Mouse (Mus musculus) kidney, embryonic 15.5 days (tissue): ENCODE data around the gene 6330409D20Rik. TPM values are rescaled to one million over a fixed set of nuclear protein-coding genes. Genes with fewer than 3 reads are reported as not detected.

Experiments used
- ATAC-seq: fragments of 200-750 bp; cut with Nextera tagmentation; replicated peaks from 2 replicates; pipeline ENCODE4 v1.8.0; 2017; ENCODE audit warnings: moderate TSS enrichment; ENCODE audit not compliant: low FRiP score
- H3K27ac ChIP-seq: fragments of 300-500 bp; sonication (generic); 2 replicates; pipeline ENCODE4 v1.5.1; 2015; ENCODE audit warnings: mild to moderate bottlenecking, inconsistent platforms
- H3K27me3 ChIP-seq: fragments of 300-500 bp; sonication (generic); 2 replicates; pipeline ENCODE4 v1.6.1; 2015; ENCODE audit warnings: inconsistent platforms
- H3K36me3 ChIP-seq: fragments of 300-500 bp; sonication (generic); 2 replicates; pipeline ENCODE4 v1.6.1; 2015; ENCODE audit warnings: inconsistent platforms
- H3K4me1 ChIP-seq: fragments of 300-500 bp; sonication (generic); 2 replicates; pipeline ENCODE4 v1.6.1; 2015; ENCODE audit warnings: inconsistent platforms
- H3K4me2 ChIP-seq: fragments of 300-500 bp; sonication (generic); 2 replicates; pipeline ENCODE4 v1.6.1; 2015; ENCODE audit warnings: moderate library complexity, mild to moderate bottlenecking, inconsistent platforms
- H3K4me3 ChIP-seq: fragments of 300-500 bp; sonication (generic); replicated peaks from 2 replicates; pipeline ENCODE4 v1.5.1; 2015; ENCODE audit warnings: mild to moderate bottlenecking, inconsistent platforms
- H3K9ac ChIP-seq: fragments of 300-500 bp; sonication (generic); 2 replicates; pipeline ENCODE4 v1.6.1; 2015; ENCODE audit warnings: mild to moderate bottlenecking, inconsistent platforms
- H3K9me3 ChIP-seq: fragments of 300-500 bp; sonication (generic); replicated peaks from 2 replicates; pipeline ENCODE4 v1.6.1; 2016; ENCODE audit warnings: inconsistent platforms
- WGBS: fragments of 180-500 bp; shearing (Covaris S2); methylation state at CpG from one replicate; pipeline ENCODE4 v1.1.7; 2015; ENCODE audit warnings: mixed read lengths; 5-methylcytosine and 5-hydroxymethylcytosine counted together
- microRNA counts: library from miRNA; unstranded; fragments of <30 nt; microRNA quantifications from one replicate; lab custom pipeline; 2016
- microRNA-seq: library from miRNA; unstranded; fragments of <30 nt; microRNA quantifications from one replicate; pipeline ENCODE4, GENCODE M21; 2016
- polyA plus RNA-seq: library from polyadenylated mRNA; unstranded; fragments of >200 nt; fragmentation: Nextera tagmentation; extraction: Ambion mirVana; gene quantifications from 2 replicates; pipeline ENCODE4 v1.2.1, GENCODE M21; 2015

Gene 6330409D20Rik
- polyA plus RNA-seq, 1 experiment from 2014 or later, result not detected

- Histone ChIP-seq H3K27ac (no peak overlapping the region), H3K4me3 (no peak overlapping the region), H3K4me2 (no peak overlapping the region), H3K9ac (no peak overlapping the region), H3K27me3 (no peaks in the 10 kb centered on the region), H3K36me3 (peaks cover 70% of the 10 kb centered on the region), H3K4me1 (peaks cover 19% of the 10 kb centered on the region), H3K9me3 (no peaks in the 10 kb centered on the region)
- 94% methylated on average over 6 of the region's 6 CpGs for WGBS
- ATAC-seq, result no peak
These were observed 54.2 kb downstream of the 6330409D20Rik start for GRCm38 (mm10) chr2:32686640-32687039.

- WGBS, result 93% methylated on average over 3 of the region's 3 CpGs
- Histone ChIP-seq H3K36me3 (peaks cover 75% of the 10 kb centered on the region), H3K4me2 (no peak overlapping the region), H3K27me3 (no peaks in the 10 kb centered on the region), H3K27ac (no peak overlapping the region), H3K9ac (no peak overlapping the region), H3K4me3 (no peak overlapping the region), H3K4me1 (peaks cover 13% of the 10 kb centered on the region), H3K9me3 (no peaks in the 10 kb centered on the region)
- ATAC-seq, result no peak
These were observed 55.0 kb downstream of the 6330409D20Rik start for GRCm38 (mm10) chr2:32685807-32686206.

- Histone ChIP-seq H3K27me3 (no peaks in the 10 kb centered on the region), H3K36me3 (peaks cover 75% of the 10 kb centered on the region), H3K9me3 (no peaks in the 10 kb centered on the region), H3K4me2 (no peak overlapping the region), H3K4me3 (no peak overlapping the region), H3K9ac (no peak overlapping the region), H3K4me1 (peaks cover 14% of the 10 kb centered on the region), H3K27ac (no peak overlapping the region)
- ATAC-seq, result no peak
- 89% methylated on average over 15 of the region's 15 CpGs for WGBS
These were observed 56.0 kb downstream of the 6330409D20Rik start for GRCm38 (mm10) chr2:32684681-32685428.

- WGBS, result 83% methylated on average over 10 of the region's 10 CpGs
- H3K36me3 ChIP-seq, result peaks cover 78% of the 10 kb centered on the region
- no peak for ATAC-seq
These were observed 57.1 kb downstream of the 6330409D20Rik start for GRCm38 (mm10) chr2:32683701-32684100.

GRCm38 (mm10) chr2:32682721-32683417 is 57.9 kb downstream of the 6330409D20Rik start:
- WGBS, result 80% methylated on average over 14 of the region's 14 CpGs
- no peaks in the 10 kb centered on the region for H3K27me3 ChIP-seq
- no peaks in the 10 kb centered on the region for H3K9me3 ChIP-seq
- H3K4me2 ChIP-seq, result no peak overlapping the region
- peaks cover 72% of the 10 kb centered on the region for H3K36me3 ChIP-seq
- H3K4me3 ChIP-seq, result no peak overlapping the region
- ATAC-seq, result no peak
- peaks cover 15% of the 10 kb centered on the region for H3K4me1 ChIP-seq
- no peak overlapping the region for H3K9ac ChIP-seq
- 0 out of 2 replicates have a peak overlapping the region, but pooled peaks have one; percentile 41 for H3K27ac ChIP-seq

More at GRCm38 (mm10) chr2:32683701-32684100, 57.1 kb downstream of the 6330409D20Rik start:
- H3K9ac ChIP-seq, result no peak overlapping the region
- H3K27ac ChIP-seq, result no peak overlapping the region
- no peak overlapping the region for H3K4me2 ChIP-seq
- H3K9me3 ChIP-seq, result no peaks in the 10 kb centered on the region
- H3K4me1 ChIP-seq, result peaks cover 15% of the 10 kb centered on the region
- H3K27me3 ChIP-seq, result no peaks in the 10 kb centered on the region
- H3K4me3 ChIP-seq, result no peak overlapping the region

MicroRNAs within 50 kb of the gene (microRNA counts, 519-probe panel; counts per million panel counts)
- 2,347 counts per million, percentile 32 among the panel's probes with 10 or more counts for microRNA mmu-miR-2861 (lab: Ali Mortazavi, UCI)

Small RNAs within 50 kb of the gene (microRNA-seq; reads per million reads assigned to microRNA genes)
- gene Mir2861 (not detected), gene Mir3960 (not detected), gene Mir8093 (not detected)

Other genes starting within 250 kb of the 6330409D20Rik start
- gene Fam102a, start 205.7 kb downstream of the 6330409D20Rik start, polyA plus RNA-seq, result 14.5 and 15.0 TPM in 2 replicates
- 103 and 107 TPM in 2 replicates for gene Dpm2, start 170.2 kb downstream of the 6330409D20Rik start, polyA plus RNA-seq
- 2.0 and 2.7 TPM in 2 replicates for gene Pip5kl1, start 166.2 kb downstream of the 6330409D20Rik start, polyA plus RNA-seq
- 0.10 and 0.17 TPM in 2 replicates for gene 9430097D07Rik, start 165.3 kb downstream of the 6330409D20Rik start, polyA plus RNA-seq
- 22.3 and 23.2 TPM in 2 replicates for gene St6galnac4, start 153.9 kb downstream of the 6330409D20Rik start, polyA plus RNA-seq
- 17.0 and 17.6 TPM in 2 replicates for gene St6galnac6, start 141.3 kb downstream of the 6330409D20Rik start, polyA plus RNA-seq
- gene Ak1, start 119.3 kb downstream of the 6330409D20Rik start, polyA plus RNA-seq, result 32.6 and 34.4 TPM in 2 replicates
- gene Eng, start 94.4 kb downstream of the 6330409D20Rik start, polyA plus RNA-seq, result 71.9 and 82.1 TPM in 2 replicates
- 33.7 and 40.3 TPM in 2 replicates for gene Fpgs, start 36.9 kb downstream of the 6330409D20Rik start, polyA plus RNA-seq
- gene Cdk9, start 27.9 kb downstream of the 6330409D20Rik start, polyA plus RNA-seq, result 108 and 118 TPM in 2 replicates
- gene Sh2d3c, start 20.0 kb downstream of the 6330409D20Rik start, polyA plus RNA-seq, result 32.5 and 37.2 TPM in 2 replicates
- 64.8 and 70.5 TPM in 2 replicates for gene Tor2a, start 16.2 kb upstream of the 6330409D20Rik start, polyA plus RNA-seq
- 0.15 and 0.25 TPM in 2 replicates for gene Ttc16, start 34.6 kb upstream of the 6330409D20Rik start, polyA plus RNA-seq
- 5.1 and 5.5 TPM in 2 replicates for gene Ptrh1, start 34.8 kb upstream of the 6330409D20Rik start, polyA plus RNA-seq
- gene Cfap157, start 43.4 kb upstream of the 6330409D20Rik start, polyA plus RNA-seq, result 0.45 and 0.64 TPM in 2 replicates
- gene Stxbp1, start 106.2 kb upstream of the 6330409D20Rik start, polyA plus RNA-seq, result 16.5 and 19.3 TPM in 2 replicates
- gene Fam129b, start 135.1 kb upstream of the 6330409D20Rik start, polyA plus RNA-seq, result 44.5 and 47.7 TPM in 2 replicates
- gene Rpl12, start 220.5 kb upstream of the 6330409D20Rik start, polyA plus RNA-seq, result 204 and 210 TPM in 2 replicates
- gene Lrsam1, start 220.6 kb upstream of the 6330409D20Rik start, polyA plus RNA-seq, result 11.2 and 12.2 TPM in 2 replicates
- gene Slc2a8, start 241.1 kb upstream of the 6330409D20Rik start, polyA plus RNA-seq, result 28.9 and 30.6 TPM in 2 replicates